Mouse (Mus musculus): ENCODE data around the gene Mcl1. TPM values are rescaled to one million over a fixed set of nuclear protein-coding genes. Genes with fewer than 3 reads are reported as not detected.
A peak's percentile ranks its signal among the peaks of the same experiment; 100 is the strongest.
"Not testable (repeated sequence)": the region's sequence is repeated elsewhere in the genome, so short reads cannot be mapped to it uniquely, and the experiment has no call there.

Gene Mcl1
- polyA plus RNA-seq, 1 experiment from 2014 or later, result 34.8 TPM

DNA sequence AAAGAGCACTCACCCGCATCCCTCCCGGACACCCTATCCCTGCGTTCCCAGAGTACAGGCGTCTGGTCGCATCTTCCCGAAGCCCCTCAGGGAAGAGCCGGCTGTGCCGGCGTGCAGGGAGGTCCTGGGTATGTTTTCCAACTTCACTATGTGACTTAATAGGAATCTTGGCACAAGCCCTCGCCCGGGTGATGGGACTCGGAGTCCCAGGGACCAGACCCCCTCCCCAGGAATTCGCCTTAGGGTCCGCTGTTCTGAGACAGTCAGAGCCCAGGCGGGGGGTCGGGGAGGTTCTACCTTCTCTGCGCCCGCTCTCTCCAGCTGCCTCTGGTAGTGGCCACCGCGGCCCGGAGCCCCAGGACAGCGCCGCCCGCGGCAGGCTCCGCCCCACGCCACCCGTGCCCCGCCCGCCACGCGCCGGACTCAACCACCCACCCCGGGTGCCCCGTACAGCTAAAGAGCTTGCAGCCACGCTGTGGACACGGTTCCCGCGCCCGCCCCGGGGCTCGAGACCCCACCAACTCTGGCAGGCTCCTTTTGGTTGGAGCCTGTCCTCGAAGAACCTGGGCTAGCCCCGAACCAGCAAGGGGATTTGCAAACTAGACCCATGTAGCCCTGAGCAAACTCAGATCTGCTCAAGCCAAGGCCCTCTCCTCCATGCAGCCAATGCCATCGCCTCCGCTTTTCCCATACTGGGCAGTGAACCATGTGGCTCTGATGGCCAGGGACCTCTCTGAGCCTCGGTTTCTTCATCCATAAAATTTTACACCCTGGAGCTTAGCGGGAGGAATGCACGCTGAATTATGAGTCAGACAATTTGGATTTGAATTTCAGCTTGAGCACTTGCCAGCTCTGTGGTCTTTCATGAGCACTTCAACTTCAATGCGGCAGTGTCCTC lies 29.2 kb downstream of the Mcl1 start, which contains the start of gene Adamtsl4:
Gene Adamtsl4, minus strand, starts transcription at position 394 of the 898 bp plus-strand sequence.
- H3K27ac ChIP-seq (replicated peaks), result no peak within 1 kb of the TSS
- peak; percentile 43 for ATAC-seq (ENCODE audit: insufficient read depth)
- 10% methylated on average over 50 of the region's 50 CpGs for WGBS (ENCODE audit: insufficient replicate concordance)

DNA sequence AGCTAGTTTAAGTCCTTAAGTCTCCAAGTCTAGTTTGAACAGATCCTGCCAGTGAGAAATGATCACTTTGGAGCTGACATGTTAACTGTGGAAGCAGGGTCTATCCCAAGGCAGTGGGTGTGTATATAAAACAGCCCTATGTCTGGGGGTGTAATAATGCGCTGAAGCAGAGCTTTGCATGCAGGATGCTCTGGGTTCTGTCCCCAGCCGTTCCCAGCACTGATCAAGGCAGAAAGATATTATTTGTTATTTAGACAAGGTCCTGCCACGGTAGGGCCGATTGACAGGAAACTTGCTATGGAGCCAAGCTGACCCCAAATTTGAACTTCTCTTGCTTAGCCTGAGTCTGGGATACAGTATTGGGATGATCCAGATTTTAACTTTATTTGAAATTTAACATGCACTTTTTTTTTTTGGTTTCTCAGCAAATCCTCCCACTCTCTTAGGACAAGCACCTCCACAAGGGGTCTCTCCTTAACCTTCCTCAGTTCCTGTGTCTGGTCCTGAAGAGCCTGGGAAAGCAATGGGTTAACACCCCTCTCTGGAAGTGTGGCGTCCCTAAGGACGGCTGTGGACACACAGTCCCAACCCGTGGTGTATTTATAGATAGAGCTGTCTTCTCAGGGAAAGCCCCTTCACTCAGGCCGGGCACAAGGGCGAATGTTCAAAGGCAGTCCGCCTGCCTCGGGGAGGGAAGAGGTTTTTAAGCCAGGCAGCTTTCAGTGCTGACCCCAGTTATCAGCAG lies 30.8 kb downstream of the Mcl1 start:
- WGBS (ENCODE audit: insufficient replicate concordance), result 40% methylated on average over 11 of the region's 11 CpGs
- Histone ChIP-seq H3K9ac (no peak overlapping the region), H3K4me1 (replicated peaks) (peaks cover 45% of the 10 kb centered on the region)

More for the DNA sequence above, 29.2 kb downstream of the Mcl1 start, which contains the start of gene Adamtsl4:
- Histone ChIP-seq H3K4me3 (replicated peaks) (peak within 1 kb of the TSS; percentile 50), H3K36me3 (replicated peaks) (no peaks in the 10 kb centered on the region), H3K4me2 (peak within 1 kb of the TSS; percentile 77), H3K9me3 (replicated peaks) (no peaks in the 10 kb centered on the region), H3K4me1 (replicated peaks) (peaks cover 29% of the 10 kb centered on the region), H3K9ac (peak within 1 kb of the TSS; percentile 29; the same call in 1 of the 2 replicates), H3K27me3 (peaks cover 52% of the 10 kb centered on the region)

DNA sequence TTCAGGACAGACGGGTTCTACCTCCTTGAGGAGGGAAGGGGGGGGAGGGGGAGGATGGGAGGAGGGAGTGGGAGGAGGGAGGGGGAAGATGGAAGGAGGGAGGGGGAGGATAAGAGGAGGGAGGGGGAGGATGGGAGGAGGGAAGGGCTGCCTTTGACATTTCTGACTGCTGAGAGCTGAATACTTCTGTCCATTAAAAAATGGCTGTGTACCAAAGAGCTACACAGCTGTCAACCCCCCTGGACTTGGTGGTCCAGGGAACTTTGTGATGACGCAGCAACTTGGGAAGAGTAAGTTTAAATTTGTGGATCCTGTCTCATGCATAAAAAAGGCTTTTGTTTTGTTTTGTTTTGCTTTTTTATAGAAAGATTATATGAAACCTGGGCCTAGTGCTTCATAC lies 31.4 kb downstream of the Mcl1 start:
- ATAC-seq (ENCODE audit: insufficient read depth), result no peak
- peaks cover 44% of the 10 kb centered on the region for H3K27me3 ChIP-seq
- WGBS (ENCODE audit: insufficient replicate concordance), result 50% methylated on average over 2 of the region's 2 CpGs
- no peaks in the 10 kb centered on the region for H3K9me3 ChIP-seq (replicated peaks)
- peaks cover 46% of the 10 kb centered on the region for H3K4me1 ChIP-seq (replicated peaks)
- no peaks in the 10 kb centered on the region for H3K36me3 ChIP-seq (replicated peaks)
- H3K4me2 ChIP-seq, result no peak overlapping the region; the same call in 1 of the 2 replicates
- no peak overlapping the region for H3K4me3 ChIP-seq (replicated peaks)
- no peak overlapping the region for H3K9ac ChIP-seq
- H3K27ac ChIP-seq (replicated peaks), result no peak overlapping the region

More for the DNA sequence above, 30.8 kb downstream of the Mcl1 start:
- no peak overlapping the region for H3K4me3 ChIP-seq (replicated peaks)
- ATAC-seq (ENCODE audit: insufficient read depth), result no peak
- no peaks in the 10 kb centered on the region for H3K9me3 ChIP-seq (replicated peaks)
- H3K36me3 ChIP-seq (replicated peaks), result no peaks in the 10 kb centered on the region
- no peak overlapping the region for H3K27ac ChIP-seq (replicated peaks)
- H3K27me3 ChIP-seq, result peaks cover 49% of the 10 kb centered on the region
- H3K4me2 ChIP-seq, result no peak overlapping the region; the same call in 1 of the 2 replicates

DNA sequence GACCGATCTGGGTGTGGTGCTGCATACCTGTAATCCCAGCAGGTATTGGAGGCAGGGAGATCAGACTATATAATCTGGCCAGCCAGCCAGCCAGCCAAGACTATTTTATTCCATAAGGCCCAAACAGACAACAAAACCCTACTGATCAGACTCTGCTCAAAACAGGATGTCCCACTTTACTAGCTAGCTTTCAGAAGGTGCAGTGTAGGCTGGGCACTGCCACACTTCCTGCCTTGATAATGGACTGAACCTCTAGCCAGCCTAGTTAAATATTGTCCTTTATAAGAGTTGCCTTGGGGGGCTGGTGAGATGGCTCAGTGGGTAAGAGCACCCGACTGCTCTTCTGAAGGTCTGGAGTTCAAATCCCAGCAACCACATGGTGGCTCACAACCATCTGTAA lies 32.0 kb downstream of the Mcl1 start:
- 83% methylated on average over 2 of the region's 2 CpGs for WGBS (ENCODE audit: insufficient replicate concordance)
- not testable (repeated sequence) for ATAC-seq (ENCODE audit: insufficient read depth); H3K27ac ChIP-seq (replicated peaks); H3K4me3 ChIP-seq (replicated peaks); H3K9me3 ChIP-seq (replicated peaks); H3K4me2 ChIP-seq; H3K36me3 ChIP-seq (replicated peaks); H3K9ac ChIP-seq
- Histone ChIP-seq H3K4me1 (replicated peaks) (peaks cover 46% of the 10 kb centered on the region), H3K27me3 (peaks cover 40% of the 10 kb centered on the region)

DNA sequence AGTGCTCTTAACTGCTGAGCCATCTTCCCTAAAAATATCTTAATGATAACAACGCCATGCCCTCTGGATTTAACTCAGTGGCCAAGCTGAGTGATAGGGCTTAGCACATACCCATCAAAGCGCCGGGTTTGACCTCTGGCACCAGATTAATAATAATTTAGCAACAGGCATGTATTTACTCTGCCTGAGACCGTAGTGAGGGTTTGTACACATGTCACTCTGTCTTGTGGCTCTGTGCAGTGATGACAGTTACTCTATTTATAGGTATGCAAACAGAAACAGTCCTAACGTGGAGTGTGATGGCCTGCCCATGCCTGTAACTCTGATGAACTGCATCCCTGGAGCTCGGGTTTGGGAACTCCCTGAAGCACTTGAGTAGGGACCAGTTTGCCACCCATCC lies 34.1 kb downstream of the Mcl1 start:
- 42% methylated on average over 6 of the region's 6 CpGs for WGBS (ENCODE audit: insufficient replicate concordance)
- ATAC-seq (ENCODE audit: insufficient read depth), result peak; percentile 32
- H3K4me2 ChIP-seq, result no peak overlapping the region
- H3K9me3 ChIP-seq (replicated peaks), result no peaks in the 10 kb centered on the region
- H3K4me3 ChIP-seq (replicated peaks), result no peak overlapping the region
- H3K4me1 ChIP-seq (replicated peaks), result peaks cover 37% of the 10 kb centered on the region
- H3K9ac ChIP-seq, result no peak overlapping the region
- peaks cover 20% of the 10 kb centered on the region for H3K27me3 ChIP-seq
- no peak overlapping the region for H3K27ac ChIP-seq (replicated peaks)
- H3K36me3 ChIP-seq (replicated peaks), result no peaks in the 10 kb centered on the region

DNA sequence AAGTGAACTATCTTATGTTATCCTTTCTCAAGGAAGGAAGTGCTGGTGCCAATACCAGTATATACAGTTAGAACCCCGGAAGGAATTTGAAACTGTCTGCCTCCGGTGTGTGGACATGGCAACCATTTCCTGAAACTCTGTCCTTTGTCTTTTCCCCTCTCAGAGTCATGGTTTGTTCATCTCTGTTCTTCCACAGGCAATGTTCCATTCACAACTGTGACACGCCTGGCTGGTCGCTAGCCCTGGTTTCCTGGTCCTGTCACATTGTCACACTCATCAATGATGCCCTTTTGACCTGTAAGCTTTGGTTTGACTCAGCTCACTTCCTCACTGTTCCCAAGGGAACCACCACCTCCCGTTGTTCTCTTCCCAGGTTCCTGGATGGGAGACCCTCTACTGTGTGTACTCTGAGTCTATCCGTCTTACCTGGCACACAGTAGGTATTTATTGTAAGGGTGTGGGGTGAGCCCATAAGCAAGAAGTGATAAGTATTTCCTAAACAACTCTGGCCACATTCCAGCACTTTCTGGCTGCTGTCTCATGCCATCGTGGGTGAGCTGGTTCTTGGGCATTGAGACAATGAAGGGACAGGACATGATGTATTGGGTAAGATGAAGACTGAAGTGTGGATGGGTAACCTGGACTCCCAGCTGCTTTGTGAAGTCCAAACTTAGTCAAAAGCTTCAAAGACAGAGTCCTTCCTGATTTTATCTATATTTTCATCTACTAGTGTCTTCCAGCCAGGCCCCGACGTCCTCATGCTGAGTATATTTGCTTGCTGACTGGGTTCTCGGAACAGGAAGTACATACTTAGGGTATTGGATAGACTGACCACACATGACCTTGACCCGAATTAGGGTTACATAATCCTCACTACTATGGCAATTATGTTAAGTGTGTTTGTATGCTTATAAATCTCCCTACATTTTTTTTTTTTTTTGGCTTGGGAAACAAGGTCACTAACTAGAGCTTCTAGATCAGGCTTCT lies 35.5 kb downstream of the Mcl1 start:
- H3K36me3 ChIP-seq (replicated peaks), result no peaks in the 10 kb centered on the region
- no peak overlapping the region for H3K4me2 ChIP-seq
- H3K9me3 ChIP-seq (replicated peaks), result no peaks in the 10 kb centered on the region
- H3K4me1 ChIP-seq (replicated peaks), result peaks cover 29% of the 10 kb centered on the region
- H3K9ac ChIP-seq, result no peak overlapping the region
- H3K4me3 ChIP-seq (replicated peaks), result no peak overlapping the region
- peaks cover 6% of the 10 kb centered on the region; the same call in 1 of the 2 replicates for H3K27me3 ChIP-seq
- 36% methylated on average over 11 of the region's 11 CpGs for WGBS (ENCODE audit: insufficient replicate concordance)
- no peak overlapping the region for H3K27ac ChIP-seq (replicated peaks)
- peak; percentile 43 for ATAC-seq (ENCODE audit: insufficient read depth)

DNA sequence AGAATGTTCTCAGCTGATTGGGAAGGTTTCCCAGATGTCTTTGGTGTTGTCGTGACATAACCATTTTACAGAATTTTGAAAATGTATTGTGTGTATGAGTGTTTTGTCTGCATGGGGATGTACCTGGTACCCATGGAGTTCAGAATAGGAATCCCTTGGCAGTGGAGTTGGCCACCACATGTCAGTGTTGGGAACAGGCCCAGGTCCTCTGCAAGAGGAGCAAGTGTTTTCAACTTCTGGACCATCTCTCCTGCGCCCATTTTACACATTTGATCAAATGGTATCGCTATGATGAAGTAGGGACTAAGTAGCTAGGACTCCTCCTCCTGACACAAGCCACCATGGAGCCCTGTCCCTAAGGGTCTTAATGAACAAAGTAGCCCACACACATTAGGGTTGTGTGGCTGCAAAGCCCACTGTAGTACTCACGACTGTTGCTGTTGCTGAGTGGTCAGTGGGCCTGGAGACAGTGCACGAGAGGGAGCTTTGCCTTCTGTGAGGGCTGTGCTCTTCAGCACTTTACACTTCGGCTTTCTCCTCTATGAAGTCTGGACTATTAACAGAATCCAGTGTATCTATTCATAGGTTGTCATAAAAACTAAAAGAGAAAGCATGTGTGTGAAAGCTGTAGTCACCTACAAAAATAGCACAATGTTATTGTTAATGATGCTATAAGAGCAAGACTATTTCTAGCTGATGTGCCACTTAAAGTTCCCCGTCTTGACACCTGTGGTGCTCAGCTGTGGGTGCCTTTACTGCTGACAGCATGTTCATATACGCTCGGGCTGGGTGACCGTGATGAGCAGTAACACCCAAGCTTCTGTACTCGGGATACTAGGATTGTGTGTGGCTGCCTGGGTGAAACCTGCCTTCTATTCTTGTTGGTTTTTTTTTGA lies 36.5 kb downstream of the Mcl1 start:
- no peaks in the 10 kb centered on the region for H3K9me3 ChIP-seq (replicated peaks)
- ATAC-seq (ENCODE audit: insufficient read depth), result no peak
- H3K36me3 ChIP-seq (replicated peaks), result no peaks in the 10 kb centered on the region
- 74% methylated on average over 11 of the region's 11 CpGs for WGBS (ENCODE audit: insufficient replicate concordance)
- peaks cover 24% of the 10 kb centered on the region for H3K4me1 ChIP-seq (replicated peaks)
- no peak overlapping the region for H3K4me3 ChIP-seq (replicated peaks)
- H3K4me2 ChIP-seq, result no peak overlapping the region
- H3K9ac ChIP-seq, result no peak overlapping the region
- no peak overlapping the region for H3K27ac ChIP-seq (replicated peaks)
- H3K27me3 ChIP-seq, result no peaks in the 10 kb centered on the region

DNA sequence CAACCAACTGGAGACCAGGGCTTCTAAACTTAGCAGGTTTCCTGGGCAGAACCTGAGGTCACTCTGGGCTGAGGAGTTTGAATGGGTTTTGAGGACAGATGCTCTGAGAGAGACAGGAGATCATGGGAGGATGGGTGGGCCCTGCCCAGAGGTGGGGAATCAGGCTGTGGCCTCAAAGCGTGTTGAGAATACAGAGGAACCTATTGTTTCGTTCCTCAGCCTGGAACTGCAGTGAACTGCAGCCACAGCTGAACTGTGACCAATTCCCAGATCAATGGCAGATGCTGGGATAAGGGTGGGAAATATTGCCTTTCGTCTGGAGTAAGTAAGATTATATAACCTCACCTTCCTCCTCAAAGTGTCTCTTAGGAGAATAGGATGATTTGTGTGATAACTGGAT lies 37.2 kb downstream of the Mcl1 start:
- ATAC-seq (ENCODE audit: insufficient read depth), result no peak
- no peak overlapping the region for H3K27ac ChIP-seq (replicated peaks)
- no peak overlapping the region for H3K4me2 ChIP-seq
- WGBS (ENCODE audit: insufficient replicate concordance), result 52% methylated on average over 3 of the region's 3 CpGs
- no peaks in the 10 kb centered on the region for H3K27me3 ChIP-seq
- peaks cover 22% of the 10 kb centered on the region for H3K4me1 ChIP-seq (replicated peaks)
- no peaks in the 10 kb centered on the region for H3K9me3 ChIP-seq (replicated peaks)
- H3K36me3 ChIP-seq (replicated peaks), result no peaks in the 10 kb centered on the region
- H3K9ac ChIP-seq, result no peak overlapping the region
- no peak overlapping the region for H3K4me3 ChIP-seq (replicated peaks)

DNA sequence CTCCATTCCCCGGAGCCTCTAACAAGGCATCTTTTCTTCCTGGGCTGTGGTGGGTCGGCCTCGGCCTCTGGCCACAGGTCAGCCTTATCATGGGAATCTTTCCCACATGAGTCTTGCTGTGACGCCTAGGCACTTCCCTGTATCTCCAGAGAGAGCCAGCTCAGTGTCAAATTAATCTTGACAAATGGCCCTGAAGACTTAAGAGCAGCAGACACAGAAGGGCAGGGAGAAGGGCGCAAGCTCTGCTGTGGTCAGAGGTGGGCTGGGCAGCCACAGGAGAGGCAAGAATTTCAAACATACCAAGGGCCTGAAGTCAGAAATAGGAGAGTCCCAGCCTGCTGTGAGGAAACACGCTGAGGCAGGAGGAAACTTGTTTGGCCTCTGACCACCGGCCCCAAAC lies 37.8 kb downstream of the Mcl1 start:
- Histone ChIP-seq H3K4me3 (replicated peaks) (no peak overlapping the region), H3K4me1 (replicated peaks) (peaks cover 22% of the 10 kb centered on the region), H3K27ac (replicated peaks) (no peak overlapping the region), H3K27me3 (no peaks in the 10 kb centered on the region), H3K9me3 (replicated peaks) (no peaks in the 10 kb centered on the region), H3K36me3 (replicated peaks) (no peaks in the 10 kb centered on the region), H3K4me2 (no peak overlapping the region), H3K9ac (no peak overlapping the region)
- no peak for ATAC-seq (ENCODE audit: insufficient read depth)
- WGBS (ENCODE audit: insufficient replicate concordance), result 26% methylated on average over 7 of the region's 7 CpGs

DNA sequence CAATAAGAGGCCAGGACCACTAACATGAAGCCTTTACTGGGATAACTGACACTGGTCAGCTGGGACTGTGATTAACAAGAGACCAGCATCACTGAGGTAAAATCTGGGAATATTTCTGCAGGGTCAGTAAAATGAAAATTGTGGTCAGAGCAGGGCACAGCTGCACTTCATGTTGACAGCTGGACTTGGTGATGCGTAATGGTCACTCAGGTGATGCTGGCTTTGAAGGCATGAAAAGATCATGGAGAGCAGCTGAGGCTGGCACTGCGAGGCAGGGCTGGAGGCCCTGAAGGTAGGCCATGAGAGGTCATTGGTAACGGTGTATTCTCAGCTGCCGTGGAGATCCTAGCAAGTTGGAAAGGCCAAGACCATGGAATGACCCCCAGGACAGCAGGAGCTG lies 39.7 kb downstream of the Mcl1 start:
- H3K27me3 ChIP-seq, result no peaks in the 10 kb centered on the region
- H3K27ac ChIP-seq (replicated peaks), result no peak overlapping the region
- H3K36me3 ChIP-seq (replicated peaks), result no peaks in the 10 kb centered on the region
- no peak overlapping the region for H3K4me3 ChIP-seq (replicated peaks)
- ATAC-seq (ENCODE audit: insufficient read depth), result no peak
- no peaks in the 10 kb centered on the region for H3K9me3 ChIP-seq (replicated peaks)
- WGBS (ENCODE audit: insufficient replicate concordance), result 76% methylated on average over 4 of the region's 4 CpGs
- H3K4me2 ChIP-seq, result no peak overlapping the region
- H3K9ac ChIP-seq, result no peak overlapping the region
- peaks cover 22% of the 10 kb centered on the region for H3K4me1 ChIP-seq (replicated peaks)

All from liver, embryonic 15.5 days (tissue).